Mouse (Mus musculus) left cerebral cortex, adult 18-20 months (tissue): Measurements from ENCODE around the gene Cdca4. TPM values are rescaled to one million over a fixed set of nuclear protein-coding genes. Genes with fewer than 3 reads are reported as not detected.

Experiments
- total RNA-seq, 2 experiments: library from RNA; stranded (reverse); gene quantifications; 2 replicates each; pipeline ENCODE4 v1.2.3; 2021

The Cdca4 gene
- total RNA-seq, 2 experiments from 2014 or later: 10.8 to 12.9 TPM

Other genes with a start within 250 kb of the Cdca4 start
- 100 to 1,000 TPM; 127 to 138 TPM for gene Inf2, start 240.6 kb downstream of the Cdca4 start, total RNA-seq
- gene Adssl1, start 209.4 kb downstream of the Cdca4 start, total RNA-seq: 10 to 100 TPM; 16.4 to 19.7 TPM
- 10 to 100 TPM; 21.6 to 22.0 TPM for gene Siva1, start 184.7 kb downstream of the Cdca4 start, total RNA-seq
- 100 to 1,000 TPM; 161 to 169 TPM for gene Akt1, start 154.5 kb downstream of the Cdca4 start, total RNA-seq
- 1 to 10 TPM; 1.1 to 1.5 TPM for gene Zbtb42, start 150.6 kb downstream of the Cdca4 start, total RNA-seq
- gene Cep170b, start 109.0 kb downstream of the Cdca4 start, total RNA-seq: 100 to 1,000 TPM; 267 to 284 TPM
- gene Pld4, start 68.8 kb downstream of the Cdca4 start, total RNA-seq: 1 to 10 TPM; 9.7 to 10.0 TPM
- 1 to 10 TPM; 5.8 to 6.6 TPM for gene Ahnak2, start 26.8 kb downstream of the Cdca4 start, total RNA-seq
- 10 to 100 TPM; 19.6 to 22.1 TPM for gene Clba1, start 20.5 kb downstream of the Cdca4 start, total RNA-seq
- gene Gpr132, start 38.8 kb upstream of the Cdca4 start, total RNA-seq: under 1 TPM in 1 of 2 experiments, not detected in 1; 0.14 TPM
- 10 to 100 TPM; 53.4 to 58.9 TPM for gene Jag2, start 100.4 kb upstream of the Cdca4 start, total RNA-seq
- 10 to 100 TPM; 10.4 to 12.2 TPM for gene Nudt14, start 112.7 kb upstream of the Cdca4 start, total RNA-seq
- gene Btbd6, start 147.1 kb upstream of the Cdca4 start, total RNA-seq: 10 to 100 TPM; 67.9 to 68.5 TPM
- gene Brf1, start 171.3 kb upstream of the Cdca4 start, total RNA-seq: 10 to 100 TPM; 45.0 to 47.0 TPM
- 10 to 100 TPM; 58.7 to 60.8 TPM for gene Pacs2, start 185.1 kb upstream of the Cdca4 start, total RNA-seq
- gene Tex22, start 245.1 kb upstream of the Cdca4 start, total RNA-seq: under 1 TPM; 0.44 to 0.73 TPM